Mouse (Mus musculus) kidney, embryonic 15.5 days (tissue): Measurements from ENCODE around the gene 4931417E11Rik. TPM values are rescaled to one million over a fixed set of nuclear protein-coding genes. Genes with fewer than 3 reads are reported as not detected.

ENCODE experiments used
- polyA plus RNA-seq: library from polyadenylated mRNA; unstranded; fragments of >200 nt; fragmentation: Nextera tagmentation; extraction: Ambion mirVana; gene quantifications from 2 replicates; pipeline ENCODE4 v1.2.1, GENCODE M21; 2015

4931417E11Rik gene
- polyA plus RNA-seq, 1 experiment from 2014 or later: not detected

Other genes with a start within 250 kb of the 4931417E11Rik start
- 0.08 TPM in 2 replicates for gene Dnah6, start 248.0 kb downstream of the 4931417E11Rik start, polyA plus RNA-seq
- gene Suclg1, start 221.3 kb downstream of the 4931417E11Rik start, polyA plus RNA-seq: 202 and 210 TPM in 2 replicates